20 mouse cellular contexts compared by ENCODE assay signal in the genomic region with DNA sequence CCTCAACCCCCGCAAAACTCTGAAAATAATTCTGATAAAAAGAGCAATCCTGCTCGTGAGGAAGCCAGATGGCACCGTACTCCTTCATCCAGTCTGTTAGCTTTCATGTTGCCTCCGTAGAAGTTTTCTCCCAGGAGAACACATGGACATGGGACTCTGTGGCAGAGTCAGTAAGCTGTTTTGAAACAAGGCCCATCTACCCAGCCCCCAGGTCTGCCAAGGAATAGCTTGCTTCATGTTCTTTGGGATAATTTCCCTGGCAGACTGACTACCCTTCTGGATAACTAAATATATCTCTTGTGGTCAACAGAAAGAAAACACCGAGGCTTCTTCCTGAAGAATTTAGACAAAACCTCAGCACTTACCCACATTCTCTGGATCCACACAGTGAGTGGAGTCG.
DNase-seq lines count a peak whose midpoint lies in the region; ATAC-seq lines count a peak whose summit lies in the region.
"Had no signal": no experiment of that assay in that cellular context is flagged by ENCODE, and none has a peak within 500 bp of the region (broad histone marks: within the 10 kb centered on the region; RNA-seq: fewer than 3 reads in every experiment).

No protein-coding gene starts in this region.

- H3K4me2 ChIP-seq in forebrain, embryonic 13.5 days, result no peak overlapping the region
- H3K4me2 ChIP-seq: heart, embryonic 15.5 days; liver, embryonic 11.5 days; lung, embryonic 14.5 days; midbrain, embryonic 13.5 days had no signal

- DNase-seq in frontal cortex, postnatal 25 days (ENCODE audit: low spot score in 2 of 2), result no peak
- peak; percentile 42 for DNase-seq in right cerebral cortex, adult 18-20 months
- no peak for DNase-seq in right cerebral cortex, postnatal 14 days
- peak; percentile 51 for DNase-seq in layer of hippocampus, adult 9-11 months
- DNase-seq: cerebellum, postnatal 10 days; embryo, embryonic 11 days; gastrocnemius, adult 2 months; heart, adult 18-20 months; kidney, postnatal 10 days; lung, embryonic 14.5 days; thymus, postnatal 36 days had no signal

- H3K4me1 ChIP-seq in forebrain, embryonic 13.5 days, result no peaks in the 10 kb centered on the region
- H3K4me1 ChIP-seq: heart, embryonic 15.5 days; midbrain, embryonic 13.5 days had no signal

- no peaks in the 10 kb centered on the region for H3K9me3 ChIP-seq in forebrain, embryonic 13.5 days (replicated peaks)
- H3K9me3 ChIP-seq: G1E; heart, embryonic 15.5 days; midbrain, embryonic 13.5 days had no signal

- H3K4me3 ChIP-seq in forebrain, embryonic 13.5 days, result no peak overlapping the region
- H3K4me3 ChIP-seq: gastrocnemius, adult 2 months; heart, embryonic 15.5 days; midbrain, embryonic 13.5 days had no signal

- WGBS in forebrain, embryonic 13.5 days, result 88% methylated on average over 6 of the region's 6 CpGs

- H3K27ac ChIP-seq in forebrain, embryonic 13.5 days, result no peak overlapping the region
- H3K27ac ChIP-seq: gastrocnemius, adult 2 months; heart, embryonic 15.5 days; macrophage; midbrain, embryonic 13.5 days had no signal

- peak; percentile 79 for ATAC-seq in frontal cortex, adult (ENCODE audit: low TSS enrichment)
- no peak for ATAC-seq in megakaryocyte-erythroid progenitor cell, adult 5-6 weeks (replicated peaks; ENCODE audit: low FRiP score, low TSS enrichment, poor library complexity, severe bottlenecking)
- no peak for ATAC-seq in forebrain, embryonic 13.5 days
- ATAC-seq: intestine, postnatal 0 days; midbrain, embryonic 13.5 days had no signal

- H3K27me3 ChIP-seq in forebrain, embryonic 13.5 days, result no peaks in the 10 kb centered on the region
- H3K27me3 ChIP-seq: heart, embryonic 15.5 days; midbrain, embryonic 13.5 days had no signal

- H3K36me3 ChIP-seq in forebrain, embryonic 13.5 days (ENCODE audit: poor library complexity, severe bottlenecking), result no peaks in the 10 kb centered on the region
- H3K36me3 ChIP-seq: G1E; heart, embryonic 15.5 days; midbrain, embryonic 13.5 days had no signal

- no peak overlapping the region for H3K9ac ChIP-seq in forebrain, embryonic 13.5 days
- H3K9ac ChIP-seq: heart, embryonic 15.5 days; lung, embryonic 14.5 days; midbrain, embryonic 13.5 days had no signal

Comparison
In these comparisons a context has a peak if more than half of its experiments do, and no peak if none do; other contexts are left out.
1. DNase-seq: peak in right cerebral cortex, adult 18-20 months (single experiment) and layer of hippocampus, adult 9-11 months (single experiment); none in frontal cortex, postnatal 25 days (0 of 2) and right cerebral cortex, postnatal 14 days (single experiment).